Mouse (Mus musculus): ENCODE measurements around the gene Kcnab2. TPM values are rescaled to one million over a fixed set of nuclear protein-coding genes. Genes with fewer than 3 reads are reported as not detected.
A peak's percentile ranks its signal among the peaks of the same experiment; 100 is the strongest.

Kcnab2 gene
- polyA plus RNA-seq, 1 experiment from 2014 or later, result 23.6 TPM

GRCm38 (mm10) chr4:152392627-152393026, 85.0 kb downstream of the Kcnab2 start:
- Histone ChIP-seq H3K4me1 (ENCODE audit: control insufficient read depth, insufficient read depth, low read length) (no peaks in the 10 kb centered on the region), H3K27ac (replicated peaks; ENCODE audit: low read depth, low read length) (no peak overlapping the region), H3K4me2 (ENCODE audit: low read length) (no peak overlapping the region), H3K4me3 (replicated peaks; ENCODE audit: low read depth, low read length) (no peak overlapping the region), H3K36me3 (ENCODE audit: control insufficient read depth, insufficient read depth, low read length) (0 out of 2 replicates have a peak, but pooled peaks cover 8% of the 10 kb centered on the region), H3K9ac (replicated peaks; ENCODE audit: low read length) (no peak overlapping the region), H3K27me3 (ENCODE audit: control insufficient read depth, insufficient read depth, low read length) (no peaks in the 10 kb centered on the region), H3K9me3 (ENCODE audit: control insufficient read depth, low read length) (no peaks in the 10 kb centered on the region)
- WGBS, result 90% methylated on average over 17 of the region's 17 CpGs
- ATAC-seq (ENCODE audit: low FRiP score, low TSS enrichment) (no peak), DNase-seq (no peak)

- DNase-seq (no peak), ATAC-seq (ENCODE audit: low FRiP score, low TSS enrichment) (no peak)
- no peak overlapping the region for H3K4me2 ChIP-seq (ENCODE audit: low read length)
- no peaks in the 10 kb centered on the region for H3K27me3 ChIP-seq (ENCODE audit: control insufficient read depth, insufficient read depth, low read length)
- 83% methylated on average over 5 of the region's 5 CpGs for WGBS
- H3K9ac ChIP-seq (replicated peaks; ENCODE audit: low read length), result no peak overlapping the region
- H3K9me3 ChIP-seq (ENCODE audit: control insufficient read depth, low read length), result no peaks in the 10 kb centered on the region
- no peak overlapping the region for H3K4me3 ChIP-seq (replicated peaks; ENCODE audit: low read depth, low read length)
- H3K36me3 ChIP-seq (ENCODE audit: control insufficient read depth, insufficient read depth, low read length), result peaks cover 11% of the 10 kb centered on the region; the same call in 1 of the 2 replicates
- H3K27ac ChIP-seq (replicated peaks; ENCODE audit: low read depth, low read length), result no peak overlapping the region
- H3K4me1 ChIP-seq (ENCODE audit: control insufficient read depth, insufficient read depth, low read length), result no peaks in the 10 kb centered on the region
Observed at GRCm38 (mm10) chr4:152392192-152392591, 85.5 kb downstream of the Kcnab2 start.

GRCm38 (mm10) chr4:152385644-152386043, 92.0 kb downstream of the Kcnab2 start:
- DNase-seq, result no peak
- Histone ChIP-seq H3K4me1 (ENCODE audit: control insufficient read depth, insufficient read depth, low read length) (no peaks in the 10 kb centered on the region), H3K9ac (replicated peaks; ENCODE audit: low read length) (no peak overlapping the region), H3K4me2 (ENCODE audit: low read length) (no peak overlapping the region), H3K27ac (replicated peaks; ENCODE audit: low read depth, low read length) (no peak overlapping the region), H3K27me3 (ENCODE audit: control insufficient read depth, insufficient read depth, low read length) (no peaks in the 10 kb centered on the region), H3K36me3 (ENCODE audit: control insufficient read depth, insufficient read depth, low read length) (peaks cover 39% of the 10 kb centered on the region), H3K9me3 (ENCODE audit: control insufficient read depth, low read length) (no peaks in the 10 kb centered on the region), H3K4me3 (replicated peaks; ENCODE audit: low read depth, low read length) (no peak overlapping the region)
- no peak for ATAC-seq (ENCODE audit: low FRiP score, low TSS enrichment)
- whole genome bisulfite sequencing, result 61% methylated on average over 16 of the region's 16 CpGs

GRCm38 (mm10) chr4:152382528-152383252, 95.0 kb downstream of the Kcnab2 start:
- H3K4me3 ChIP-seq (replicated peaks; ENCODE audit: low read depth, low read length), result no peak overlapping the region
- no peaks in the 10 kb centered on the region for H3K27me3 ChIP-seq (ENCODE audit: control insufficient read depth, insufficient read depth, low read length)
- DNase-seq (no peak), ATAC-seq (ENCODE audit: low FRiP score, low TSS enrichment) (no peak)
- H3K4me2 ChIP-seq (ENCODE audit: low read length), result no peak overlapping the region
- H3K9ac ChIP-seq (replicated peaks; ENCODE audit: low read length), result no peak overlapping the region
- H3K36me3 ChIP-seq (ENCODE audit: control insufficient read depth, insufficient read depth, low read length), result peaks cover 58% of the 10 kb centered on the region
- no peaks in the 10 kb centered on the region for H3K4me1 ChIP-seq (ENCODE audit: control insufficient read depth, insufficient read depth, low read length)
- no peak overlapping the region for H3K27ac ChIP-seq (replicated peaks; ENCODE audit: low read depth, low read length)
- WGBS, result 87% methylated on average over 17 of the region's 17 CpGs
- H3K9me3 ChIP-seq (ENCODE audit: control insufficient read depth, low read length), result no peaks in the 10 kb centered on the region

GRCm38 (mm10) chr4:152365228-152365627, 112.4 kb downstream of the Kcnab2 start:
- ATAC-seq (ENCODE audit: low FRiP score, low TSS enrichment), result no peak
- peak overlapping the region; percentile 52 for H3K27ac ChIP-seq (replicated peaks; ENCODE audit: low read depth, low read length)
- H3K9me3 ChIP-seq (ENCODE audit: control insufficient read depth, low read length), result no peaks in the 10 kb centered on the region
- peaks cover 13% of the 10 kb centered on the region for H3K4me1 ChIP-seq (ENCODE audit: control insufficient read depth, insufficient read depth, low read length)
- peaks cover 49% of the 10 kb centered on the region for H3K36me3 ChIP-seq (ENCODE audit: control insufficient read depth, insufficient read depth, low read length)
- 0 out of 2 replicates have a peak overlapping the region, but pooled peaks have one; percentile 21 for H3K4me2 ChIP-seq (ENCODE audit: low read length)
- peak overlapping the region; percentile 20; the same call in 1 of the 2 replicates for H3K9ac ChIP-seq (replicated peaks; ENCODE audit: low read length)
- 22% methylated on average over 7 of the region's 7 CpGs for WGBS
- DNase-seq, result peak; percentile 75
- 0 out of 2 replicates have a peak, but pooled peaks cover 8% of the 10 kb centered on the region for H3K27me3 ChIP-seq (ENCODE audit: control insufficient read depth, insufficient read depth, low read length)
- no peak overlapping the region for H3K4me3 ChIP-seq (replicated peaks; ENCODE audit: low read depth, low read length)

GRCm38 (mm10) chr4:152362180-152362579, 115.5 kb downstream of the Kcnab2 start:
- DNase-seq, result no peak
- Histone ChIP-seq H3K9me3 (ENCODE audit: control insufficient read depth, low read length) (no peaks in the 10 kb centered on the region), H3K4me3 (replicated peaks; ENCODE audit: low read depth, low read length) (no peak overlapping the region), H3K27ac (replicated peaks; ENCODE audit: low read depth, low read length) (no peak overlapping the region), H3K4me1 (ENCODE audit: control insufficient read depth, insufficient read depth, low read length) (peaks cover 13% of the 10 kb centered on the region), H3K9ac (replicated peaks; ENCODE audit: low read length) (no peak overlapping the region), H3K36me3 (ENCODE audit: control insufficient read depth, insufficient read depth, low read length) (peaks cover 39% of the 10 kb centered on the region), H3K4me2 (ENCODE audit: low read length) (no peak overlapping the region), H3K27me3 (ENCODE audit: control insufficient read depth, insufficient read depth, low read length) (0 out of 2 replicates have a peak, but pooled peaks cover 8% of the 10 kb centered on the region)
- WGBS, result 82% methylated on average over 9 of the region's 9 CpGs
- no peak for ATAC-seq (ENCODE audit: low FRiP score, low TSS enrichment)

- WGBS, result 2% methylated on average over 24 of the region's 24 CpGs
- ATAC-seq (ENCODE audit: low FRiP score, low TSS enrichment) (no peak; the same call in 1 of the 2 replicates), DNase-seq (peak; percentile 59)
- Histone ChIP-seq H3K9me3 (ENCODE audit: control insufficient read depth, low read length) (no peaks in the 10 kb centered on the region), H3K36me3 (ENCODE audit: control insufficient read depth, insufficient read depth, low read length) (peaks cover 33% of the 10 kb centered on the region), H3K4me1 (ENCODE audit: control insufficient read depth, insufficient read depth, low read length) (peaks cover 13% of the 10 kb centered on the region), H3K27me3 (ENCODE audit: control insufficient read depth, insufficient read depth, low read length) (0 out of 2 replicates have a peak, but pooled peaks cover 8% of the 10 kb centered on the region), H3K27ac (replicated peaks; ENCODE audit: low read depth, low read length) (no peak overlapping the region), H3K4me2 (ENCODE audit: low read length) (peak overlapping the region; percentile 31), H3K4me3 (replicated peaks; ENCODE audit: low read depth, low read length) (no peak overlapping the region), H3K9ac (replicated peaks; ENCODE audit: low read length) (no peak overlapping the region)
Observed at GRCm38 (mm10) chr4:152360855-152361254, 116.8 kb downstream of the Kcnab2 start.

- 9% methylated on average over 11 of the region's 11 CpGs for WGBS
Observed at GRCm38 (mm10) chr4:152359700-152360099, 118.0 kb downstream of the Kcnab2 start.

GRCm38 (mm10) chr4:152355672-152356071, 122.0 kb downstream of the Kcnab2 start:
- Histone ChIP-seq H3K4me1 (ENCODE audit: control insufficient read depth, insufficient read depth, low read length) (peaks cover 13% of the 10 kb centered on the region), H3K9ac (replicated peaks; ENCODE audit: low read length) (no peak overlapping the region), H3K4me2 (ENCODE audit: low read length) (no peak overlapping the region), H3K4me3 (replicated peaks; ENCODE audit: low read depth, low read length) (no peak overlapping the region), H3K36me3 (ENCODE audit: control insufficient read depth, insufficient read depth, low read length) (peaks cover 15% of the 10 kb centered on the region), H3K9me3 (ENCODE audit: control insufficient read depth, low read length) (no peaks in the 10 kb centered on the region), H3K27me3 (ENCODE audit: control insufficient read depth, insufficient read depth, low read length) (0 out of 2 replicates have a peak, but pooled peaks cover 4% of the 10 kb centered on the region), H3K27ac (replicated peaks; ENCODE audit: low read depth, low read length) (no peak overlapping the region)
- 86% methylated on average over 7 of the region's 7 CpGs for WGBS
- ATAC-seq (ENCODE audit: low FRiP score, low TSS enrichment), result no peak
- no peak for DNase-seq

More at GRCm38 (mm10) chr4:152359700-152360099, 118.0 kb downstream of the Kcnab2 start:
- Histone ChIP-seq H3K36me3 (ENCODE audit: control insufficient read depth, insufficient read depth, low read length) (peaks cover 34% of the 10 kb centered on the region), H3K4me3 (replicated peaks; ENCODE audit: low read depth, low read length) (no peak overlapping the region), H3K9me3 (ENCODE audit: control insufficient read depth, low read length) (no peaks in the 10 kb centered on the region), H3K9ac (replicated peaks; ENCODE audit: low read length) (no peak overlapping the region), H3K27ac (replicated peaks; ENCODE audit: low read depth, low read length) (no peak overlapping the region), H3K27me3 (ENCODE audit: control insufficient read depth, insufficient read depth, low read length) (0 out of 2 replicates have a peak, but pooled peaks cover 8% of the 10 kb centered on the region), H3K4me2 (ENCODE audit: low read length) (no peak overlapping the region), H3K4me1 (ENCODE audit: control insufficient read depth, insufficient read depth, low read length) (peaks cover 1% of the 10 kb centered on the region)
- DNase-seq, result no peak
- ATAC-seq (ENCODE audit: low FRiP score, low TSS enrichment), result no peak
